Mouse (Mus musculus): ENCODE data around the gene Trex1. TPM values are rescaled to one million over a fixed set of nuclear protein-coding genes. Genes with fewer than 3 reads are reported as not detected.

Trex1 gene
- polyA plus RNA-seq, 1 experiment from 2014 or later = 7.1 TPM

DNA sequence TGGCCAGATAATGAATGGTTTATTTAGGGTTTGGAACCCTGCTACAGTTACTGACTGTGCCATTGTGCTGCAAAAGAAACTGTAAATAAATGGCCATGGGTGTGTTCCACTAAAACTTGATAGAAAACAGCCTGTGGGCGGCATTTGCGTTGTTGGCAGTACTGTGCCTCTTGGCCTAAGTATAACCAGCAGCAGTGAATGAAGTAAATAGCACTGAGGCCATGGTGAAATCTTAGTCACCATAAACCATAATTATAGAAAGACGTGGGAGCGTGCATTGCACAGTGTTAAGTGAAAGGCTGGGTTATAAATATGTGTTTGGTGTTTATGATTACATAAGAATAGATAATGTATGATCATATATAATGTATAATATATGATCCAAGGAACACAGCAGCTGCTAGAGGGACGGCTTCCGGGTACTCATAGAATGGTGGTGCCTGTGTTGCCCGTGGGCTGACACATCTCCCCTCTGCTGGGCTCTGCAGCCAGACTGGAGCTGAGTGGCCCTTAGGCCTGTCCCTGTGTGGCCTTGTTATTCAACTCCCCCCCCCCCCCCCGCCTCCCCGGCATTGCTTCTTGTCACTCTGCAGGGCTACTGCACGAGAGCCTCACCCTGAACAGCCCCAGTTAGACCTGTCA lies 50.4 kb downstream of the Trex1 start:
- peaks cover 34% of the 10 kb centered on the region for H3K4me1 ChIP-seq (replicated peaks)
- no peak for ATAC-seq (ENCODE audit: insufficient number of reproducible peaks, low FRiP score)
- no peaks in the 10 kb centered on the region for H3K36me3 ChIP-seq
- peak overlapping the region; percentile 46; the same call in 1 of the 2 replicates for H3K4me2 ChIP-seq
- no peak overlapping the region for H3K27ac ChIP-seq (ENCODE audit: poor library complexity, severe bottlenecking)
- WGBS = 63% methylated on average over 9 of the region's 10 CpGs
- no peaks in the 10 kb centered on the region for H3K27me3 ChIP-seq (replicated peaks)
- H3K9me3 ChIP-seq (replicated peaks) = no peaks in the 10 kb centered on the region
- H3K4me3 ChIP-seq = no peak overlapping the region
- peak overlapping the region; percentile 27; the same call in 1 of the 2 replicates for H3K9ac ChIP-seq

DNA sequence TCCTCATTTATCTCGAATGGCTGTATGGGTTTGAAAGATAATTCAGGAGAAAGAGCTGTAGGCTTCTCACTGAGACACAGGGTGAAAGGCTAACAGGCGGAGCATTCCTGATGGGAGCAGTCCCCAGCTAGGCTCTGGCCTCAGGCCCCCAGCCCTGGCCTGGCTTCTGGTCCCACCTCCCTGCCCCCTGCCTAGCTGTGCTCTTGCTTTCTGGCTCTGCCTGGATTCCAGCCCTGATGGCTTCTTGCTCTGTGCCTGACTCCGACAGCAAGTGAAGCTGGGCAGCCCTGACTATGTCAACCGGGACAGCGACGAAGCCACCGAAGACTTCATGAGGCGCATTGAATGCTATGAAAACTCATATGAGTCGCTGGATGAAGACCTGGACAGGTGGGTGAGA lies 51.5 kb downstream of the Trex1 start:
- 71% methylated on average over 9 of the region's 9 CpGs for WGBS
- H3K4me2 ChIP-seq = no peak overlapping the region
- no peak overlapping the region for H3K4me3 ChIP-seq
- H3K9me3 ChIP-seq (replicated peaks) = no peaks in the 10 kb centered on the region
- ATAC-seq (ENCODE audit: insufficient number of reproducible peaks, low FRiP score) = no peak
- H3K27me3 ChIP-seq (replicated peaks) = no peaks in the 10 kb centered on the region
- no peaks in the 10 kb centered on the region for H3K36me3 ChIP-seq
- H3K4me1 ChIP-seq (replicated peaks) = peaks cover 34% of the 10 kb centered on the region
- no peak overlapping the region for H3K27ac ChIP-seq (ENCODE audit: poor library complexity, severe bottlenecking)
- peak overlapping the region; percentile 16; the same call in 1 of the 2 replicates for H3K9ac ChIP-seq

Other genes with a start within 250 kb of the Trex1 start
- gene Celsr3, start 233.4 kb downstream of the Trex1 start, polyA plus RNA-seq (2016; fragmentation: Nextera tagmentation; extraction: Ambion mirVana) = 0.08 and 0.09 TPM in 2 replicates
- 6.0 and 8.0 TPM in 2 replicates for gene Slc26a6, start 206.5 kb downstream of the Trex1 start, polyA plus RNA-seq (2016; fragmentation: Nextera tagmentation; extraction: Ambion mirVana)
- not detected in 2 replicates for gene Tmem89, start 145.1 kb downstream of the Trex1 start, polyA plus RNA-seq (2016; fragmentation: Nextera tagmentation; extraction: Ambion mirVana)
- 738 and 745 TPM in 2 replicates for gene Uqcrc1, start 123.1 kb downstream of the Trex1 start, polyA plus RNA-seq (2016; fragmentation: Nextera tagmentation; extraction: Ambion mirVana)
- 1.1 and 1.3 TPM in 2 replicates for gene Col7a1, start 106.1 kb downstream of the Trex1 start, polyA plus RNA-seq (2016; fragmentation: Nextera tagmentation; extraction: Ambion mirVana)
- gene Ucn2, start 73.7 kb downstream of the Trex1 start, polyA plus RNA-seq (2016; fragmentation: Nextera tagmentation; extraction: Ambion mirVana) = not detected in 2 replicates
- gene Pfkfb4, start 68.0 kb downstream of the Trex1 start, polyA plus RNA-seq (2016; fragmentation: Nextera tagmentation; extraction: Ambion mirVana) = 3.0 and 4.3 TPM in 2 replicates
- gene Shisa5, start 21.2 kb downstream of the Trex1 start, polyA plus RNA-seq (2016; fragmentation: Nextera tagmentation; extraction: Ambion mirVana) = 67.5 and 70.3 TPM in 2 replicates
- 17.9 and 19.6 TPM in 2 replicates for gene Atrip, start 14.4 kb upstream of the Trex1 start, polyA plus RNA-seq (2016; fragmentation: Nextera tagmentation; extraction: Ambion mirVana)
- gene Ccdc51, start 22.8 kb upstream of the Trex1 start, polyA plus RNA-seq (2016; fragmentation: Nextera tagmentation; extraction: Ambion mirVana) = 14.6 and 16.3 TPM in 2 replicates
- 715 and 742 TPM in 2 replicates for gene Tma7, start 22.9 kb upstream of the Trex1 start, polyA plus RNA-seq (2016; fragmentation: Nextera tagmentation; extraction: Ambion mirVana)
- 11.1 and 11.7 TPM in 2 replicates for gene Plxnb1, start 35.7 kb upstream of the Trex1 start, polyA plus RNA-seq (2016; fragmentation: Nextera tagmentation; extraction: Ambion mirVana)
- not detected in 2 replicates for gene Fbxw21, start 102.3 kb upstream of the Trex1 start, polyA plus RNA-seq (2016; fragmentation: Nextera tagmentation; extraction: Ambion mirVana)
- gene Fbxw13, start 136.2 kb upstream of the Trex1 start, polyA plus RNA-seq (2016; fragmentation: Nextera tagmentation; extraction: Ambion mirVana) = not detected in 2 replicates
- not detected in 2 replicates for gene Fbxw20, start 175.0 kb upstream of the Trex1 start, polyA plus RNA-seq (2016; fragmentation: Nextera tagmentation; extraction: Ambion mirVana)
- gene Fbxw14, start 227.9 kb upstream of the Trex1 start, polyA plus RNA-seq (2016; fragmentation: Nextera tagmentation; extraction: Ambion mirVana) = not detected in 2 replicates